Mouse (Mus musculus) heart, adult 10 weeks (tissue): ENCODE measurements around the gene Tm4sf20. TPM values are rescaled to one million over a fixed set of nuclear protein-coding genes. Genes with fewer than 3 reads are reported as not detected.

Source experiments
- polyA plus RNA-seq: library from polyadenylated mRNA; stranded (reverse); fragments of 350-450 nt; fragmentation: Illumina TruSeq; extraction: RNeasy Lipid Tissue Mini Kit (QIAGEN cat#74804); gene quantifications from one replicate; pipeline ENCODE4 v1.2.3, GENCODE M21; 2014; ENCODE audit warnings: low read depth, low replicate concordance

Gene Tm4sf20
- polyA plus RNA-seq: not detected

DNA sequence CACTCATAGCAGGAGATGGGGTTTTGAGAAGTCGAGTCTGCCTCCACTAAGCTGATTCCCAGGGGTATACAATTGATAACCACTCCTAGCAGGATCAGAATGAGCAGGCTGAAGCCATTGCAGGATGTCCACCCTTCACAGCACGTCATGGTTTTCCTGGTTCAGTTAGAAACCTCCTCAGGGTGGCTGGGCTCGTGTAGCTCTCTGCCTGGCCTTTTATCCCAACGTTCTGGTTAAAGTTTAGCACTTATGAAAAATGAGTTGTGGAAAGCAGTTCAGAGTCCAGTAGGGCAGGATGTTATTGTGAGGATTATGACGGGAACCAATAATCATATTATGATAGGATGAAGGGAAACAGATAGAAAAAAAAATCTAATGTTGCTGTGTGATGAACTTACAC is at the start of gene Tm4sf20:
Gene Tm4sf20, minus strand, starts transcription at position 193 of the 400 bp plus-strand sequence.

DNA sequence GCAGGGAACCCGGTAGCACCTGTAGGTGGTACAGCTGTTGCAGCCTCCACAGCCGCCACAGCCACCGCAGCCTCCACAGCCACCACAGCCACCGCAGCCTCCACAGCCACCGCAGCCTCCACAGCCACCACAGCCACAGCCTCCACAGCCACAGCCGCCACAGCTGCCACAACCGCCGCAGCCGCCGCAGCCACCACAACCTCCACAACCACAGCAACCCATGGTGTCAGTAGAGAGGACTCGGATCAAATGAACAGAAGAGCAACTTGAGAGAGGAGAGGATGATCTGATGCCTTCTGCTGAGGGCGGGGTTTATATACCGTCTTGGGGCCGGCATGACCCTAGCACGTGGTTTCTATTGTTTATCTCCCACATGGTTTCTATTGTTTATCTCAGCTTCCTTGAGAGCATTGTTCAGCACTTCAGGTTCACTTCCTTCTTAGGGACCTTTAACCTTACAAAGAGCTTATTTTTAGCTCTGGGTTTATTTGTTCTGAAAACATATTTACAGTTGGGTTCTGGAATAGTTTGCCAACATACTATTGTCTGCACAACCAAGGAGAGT is 2.8 kb upstream of the Tm4sf20 start, which contains the start of gene Gm47791:
Gene Gm47791, minus strand, starts transcription at position 222 of the 565 bp plus-strand sequence.

DNA sequence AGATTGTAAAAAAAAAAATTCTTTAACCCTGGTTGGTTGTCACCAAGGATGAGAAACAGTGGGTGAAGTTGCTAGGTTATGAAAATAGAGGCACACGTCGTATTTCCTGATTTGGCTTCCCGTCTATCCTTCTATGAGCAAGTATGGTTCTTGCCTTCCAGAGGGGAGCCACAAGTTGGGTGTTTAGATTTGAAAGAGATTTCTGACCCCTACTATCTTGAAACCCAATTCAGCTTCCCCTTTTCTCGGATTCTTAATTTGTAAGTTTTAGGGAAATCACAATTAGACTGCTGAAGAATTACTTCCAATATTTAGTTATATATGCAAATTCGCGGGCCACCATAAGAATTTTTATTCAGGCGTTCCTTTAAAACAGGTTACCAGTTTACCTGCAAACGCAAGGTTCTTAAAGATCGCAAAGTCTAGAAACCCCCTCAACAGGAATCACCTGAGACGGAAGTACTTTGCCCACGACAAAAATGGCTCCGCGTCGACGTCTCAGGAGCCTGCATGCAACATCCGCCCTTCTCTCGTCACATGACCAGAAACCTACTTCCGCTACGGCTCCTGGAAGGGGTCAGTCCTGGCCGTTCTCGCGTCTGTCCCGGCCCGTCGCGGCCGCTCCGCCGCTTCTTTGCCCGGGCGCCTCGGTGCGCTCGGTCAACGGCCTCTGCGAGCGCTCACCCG is 43.8 kb downstream of the Tm4sf20 start, which contains the start of gene Mff:
Gene Mff, plus strand, starts transcription at position 552 of the 687 bp plus-strand sequence.

Other genes starting within 250 kb of the Tm4sf20 start
- 3.0 TPM for gene Col4a4, start 181.6 kb downstream of the Tm4sf20 start, polyA plus RNA-seq
- 1.2 TPM for gene Col4a3, start 181.5 kb downstream of the Tm4sf20 start, polyA plus RNA-seq
- gene Mff, start 43.6 kb downstream of the Tm4sf20 start, polyA plus RNA-seq: 192 TPM
- not detected for gene Gm47791, start 2.8 kb upstream of the Tm4sf20 start, polyA plus RNA-seq
- gene Agfg1, start 71.0 kb upstream of the Tm4sf20 start, polyA plus RNA-seq: 30.5 TPM
- gene A030005L19Rik, start 144.9 kb upstream of the Tm4sf20 start, polyA plus RNA-seq: not detected
- gene A030014E15Rik, start 156.5 kb upstream of the Tm4sf20 start, polyA plus RNA-seq: not detected
- not detected for gene Gm6217, start 162.9 kb upstream of the Tm4sf20 start, polyA plus RNA-seq
- not detected for gene A030003K21Rik, start 174.9 kb upstream of the Tm4sf20 start, polyA plus RNA-seq
- gene Gm7544, start 187.6 kb upstream of the Tm4sf20 start, polyA plus RNA-seq: not detected
- gene Gm47955, start 191.8 kb upstream of the Tm4sf20 start, polyA plus RNA-seq: not detected
- gene Gm47959, start 232.1 kb upstream of the Tm4sf20 start, polyA plus RNA-seq: not detected